Mouse (Mus musculus) CH12.LX (cell line): ENCODE measurements around the gene Zfp511. TPM values are rescaled to one million over a fixed set of nuclear protein-coding genes. Genes with fewer than 3 reads are reported as not detected.

ENCODE experiments used
- DNase-seq: peaks from one replicate; pipeline ENCODE4 v3.0.0-alpha.2; 2013; ENCODE audit errors: extremely low read depth
- H3K27ac ChIP-seq: 2 replicates; pipeline ENCODE4 v1.5.1; 2012; ENCODE audit warnings: low read depth, mild to moderate bottlenecking, control low read depth, moderate library complexity; ENCODE audit not compliant: insufficient read depth
- H3K27me3 ChIP-seq: replicated peaks from 2 replicates; pipeline ENCODE3; 2012; ENCODE audit warnings: inconsistent platforms
- H3K36me3 ChIP-seq, 2 experiments: replicated peaks in 1 of 2; 2 replicates each; pipeline versions ENCODE3 to v1.6.1; 2012; ENCODE audit warnings: inconsistent platforms in 1 of 2, low read length in 1 of 2, mild to moderate bottlenecking in 1 of 2, mixed read lengths in 1 of 2, moderate library complexity in 1 of 2; ENCODE audit not compliant: control insufficient read depth in 1 of 2, insufficient read depth in 1 of 2
- H3K4me1 ChIP-seq, 2 experiments: 2 replicates each; pipeline ENCODE4 v1.6.1; 2012; ENCODE audit warnings: inconsistent platforms in 1 of 2, moderate library complexity in 1 of 2; ENCODE audit not compliant: insufficient read depth in 2 of 2, control insufficient read depth in 1 of 2
- H3K4me2 ChIP-seq: 2 replicates; pipeline ENCODE4 v1.6.1; 2012; ENCODE audit warnings: low read depth, mild to moderate bottlenecking, control low read depth; ENCODE audit not compliant: poor library complexity, insufficient read depth, severe bottlenecking
- H3K4me3 ChIP-seq, 3 experiments: fragments of 150-350 bp in 1 of 3; sonication (generic) in 1 of 3; replicated peaks in 1 of 3; 2 replicates each; pipeline versions ENCODE3 to v1.5.1; 2011 to 2012; ENCODE audit warnings: low read depth in 2 of 3, low read length in 2 of 3, mild to moderate bottlenecking in 2 of 3, moderate library complexity in 2 of 3, control low read depth in 1 of 3, improper control_type of control experiment in 1 of 3, inconsistent platforms in 1 of 3, mixed read lengths in 1 of 3; ENCODE audit not compliant: poor library complexity in 1 of 3
- H3K79me2 ChIP-seq: replicated peaks from 2 replicates; pipeline ENCODE4 v1.6.1; 2012; ENCODE audit warnings: mild to moderate bottlenecking, moderate library complexity; ENCODE audit not compliant: control insufficient read depth, poor library complexity, insufficient read depth, severe bottlenecking; ENCODE audit errors: extremely low read depth
- H3K9ac ChIP-seq: 2 replicates; pipeline ENCODE4 v1.6.1; 2012; ENCODE audit warnings: low read depth, mild to moderate bottlenecking, control low read depth, moderate library complexity; ENCODE audit not compliant: insufficient read depth
- H3K9me3 ChIP-seq: replicated peaks from 2 replicates; pipeline ENCODE3; 2012; ENCODE audit warnings: low read length, inconsistent platforms, mixed read lengths
- CHD1 ChIP-seq: IDR thresholded peaks from 2 replicates; pipeline ENCODE4 v1.6.1; 2012; ENCODE audit warnings: low read depth, low read length, improper control_type of control experiment, inconsistent platforms
- CHD2 ChIP-seq: IDR thresholded peaks from 2 replicates; pipeline ENCODE4 v1.6.1; 2011; ENCODE audit warnings: low read length, improper control_type of control experiment
- CTCF ChIP-seq, 2 experiments: IDR thresholded peaks in 1 of 2; conservative IDR thresholded peaks in 1 of 2; 2 replicates each; pipeline ENCODE4 v1.5.1; 2011 to 2012; ENCODE audit warnings: low read depth in 2 of 2, low read length in 2 of 2, improper control_type of control experiment in 1 of 2, inconsistent platforms in 1 of 2, mild to moderate bottlenecking in 1 of 2, moderate library complexity in 1 of 2
- E2F4 ChIP-seq: IDR thresholded peaks from 2 replicates; pipeline ENCODE4 v1.6.1; 2011; ENCODE audit warnings: low read depth, low read length, improper control_type of control experiment; ENCODE audit not compliant: insufficient replicate concordance
- ELF1 ChIP-seq: IDR thresholded peaks from 2 replicates; pipeline ENCODE4 v1.6.1; 2014; ENCODE audit warnings: low read depth, mild to moderate bottlenecking, inconsistent platforms, low read length, improper control_type of control experiment
- HCFC1 ChIP-seq: IDR thresholded peaks from 2 replicates; pipeline ENCODE4 v1.6.1; 2012; ENCODE audit warnings: low read depth, mild to moderate bottlenecking, inconsistent platforms, low read length, improper control_type of control experiment
- IRF4 ChIP-seq: IDR thresholded peaks from 2 replicates; pipeline ENCODE4 v1.6.1; 2014; ENCODE audit warnings: low read depth, mild to moderate bottlenecking, inconsistent platforms, low read length, improper control_type of control experiment
- JUND ChIP-seq: conservative IDR thresholded peaks from 2 replicates; pipeline ENCODE4 v1.6.1; 2011; ENCODE audit warnings: low read depth, low read length, improper control_type of control experiment
- MAFK ChIP-seq: IDR thresholded peaks from 2 replicates; pipeline ENCODE4 v1.6.1; 2011; ENCODE audit warnings: low read length, improper control_type of control experiment; ENCODE audit not compliant: insufficient replicate concordance
- MAX ChIP-seq: IDR thresholded peaks from 2 replicates; pipeline ENCODE4 v1.6.1; 2011; ENCODE audit warnings: low read length, improper control_type of control experiment
- MAZ ChIP-seq: IDR thresholded peaks from 2 replicates; pipeline ENCODE4 v1.6.1; 2012; ENCODE audit warnings: low read depth, mild to moderate bottlenecking, inconsistent platforms, low read length, improper control_type of control experiment, moderate library complexity
- MXI1 ChIP-seq: IDR thresholded peaks from 2 replicates; pipeline ENCODE4 v1.6.1; 2011; ENCODE audit warnings: mild to moderate bottlenecking, low read depth, low read length, improper control_type of control experiment
- MYC ChIP-seq: IDR thresholded peaks from 2 replicates; pipeline ENCODE4 v1.6.1; 2011; ENCODE audit warnings: low read depth, mild to moderate bottlenecking, improper control_type of control experiment, low read length
- NELFE ChIP-seq: IDR thresholded peaks from 2 replicates; pipeline ENCODE4 v1.6.1; 2011; ENCODE audit warnings: low read depth, low read length, improper control_type of control experiment
- POLR2A ChIP-seq: IDR thresholded peaks from 2 replicates; pipeline ENCODE4 v1.6.1; 2011; ENCODE audit warnings: low read depth, mild to moderate bottlenecking, improper control_type of control experiment, low read length
- POLR2AphosphoS2 ChIP-seq: IDR thresholded peaks from 2 replicates; pipeline ENCODE4 v1.6.1; 2011; ENCODE audit warnings: low read depth, low read length, improper control_type of control experiment
- RAD21 ChIP-seq: IDR thresholded peaks from 2 replicates; pipeline ENCODE4 v1.6.1; 2011; ENCODE audit warnings: low read depth, mild to moderate bottlenecking, low read length, improper control_type of control experiment, moderate library complexity
- SIN3A ChIP-seq: IDR thresholded peaks from 2 replicates; pipeline ENCODE4 v1.6.1; 2012; ENCODE audit warnings: low read length, improper control_type of control experiment, inconsistent platforms
- SMC3 ChIP-seq: IDR thresholded peaks from 2 replicates; pipeline ENCODE4 v1.6.1; 2011; ENCODE audit warnings: low read depth, low read length, improper control_type of control experiment
- TBP ChIP-seq: conservative IDR thresholded peaks from 2 replicates; pipeline ENCODE4 v1.6.1; 2011; ENCODE audit warnings: low read depth, low read length, improper control_type of control experiment
- TCF12 ChIP-seq: IDR thresholded peaks from 2 replicates; pipeline ENCODE4 v1.6.1; 2014; ENCODE audit warnings: low read depth, mild to moderate bottlenecking, inconsistent platforms, low read length, improper control_type of control experiment
- UBTF ChIP-seq: IDR thresholded peaks from 2 replicates; pipeline ENCODE4 v1.6.1; 2012; ENCODE audit warnings: low read depth, mild to moderate bottlenecking, inconsistent platforms, low read length, improper control_type of control experiment, moderate library complexity
- USF1 ChIP-seq: IDR thresholded peaks from 2 replicates; pipeline ENCODE4 v1.6.1; 2014; ENCODE audit warnings: low read depth, mild to moderate bottlenecking, inconsistent platforms, low read length, improper control_type of control experiment
- ZC3H11A ChIP-seq: IDR thresholded peaks from 2 replicates; pipeline ENCODE4 v1.6.1; 2012; ENCODE audit warnings: low read depth, mild to moderate bottlenecking, inconsistent platforms, low read length, improper control_type of control experiment
- ZMIZ1 ChIP-seq: IDR thresholded peaks from 2 replicates; pipeline ENCODE4 v1.6.1; 2012; ENCODE audit warnings: low read depth, mild to moderate bottlenecking, inconsistent platforms, low read length, improper control_type of control experiment
- dilution Hi-C: fragments of 300-500 bp; cut with MboI; formaldehyde crosslinking; loops from 2 replicates; pipeline ENCODE4 v1.14.3; 2020; ENCODE audit warnings: low sequenced_read_pairs; ENCODE audit not compliant: extremely low pct_unique_long_range_greater_than_20kb, extremely low pct_ligation_motif_present
- in situ Hi-C: fragments of 300-500 bp; cut with MboI; formaldehyde crosslinking; loops from 3 replicates; pipeline ENCODE4 v1.14.3; 2019; ENCODE audit warnings: low sequenced_read_pairs, low pct_ligation_motif_present, low pct_unique_long_range_greater_than_20kb, mixed read lengths
- polyA plus RNA-seq: library from polyadenylated mRNA; unstranded; fragments of >175 nt; gene quantifications from 2 replicates; pipeline ENCODE4 v1.2.1, GENCODE M21; 2012; ENCODE audit warnings: low read depth; ENCODE audit not compliant: insufficient read length
- total RNA-seq, 2 experiments: library from RNA; depleted of rRNA; stranded (reverse); fragments of 300-350 nt in 1 of 2; fragments of >200 nt in 1 of 2; gene quantifications; 2 replicates each; pipeline ENCODE4 v1.2.3; 2012 to 2014

The Zfp511 gene
- total and polyA plus RNA-seq, 3 experiments, result 41.4 to 52.2 (median 44.6) TPM

- Histone ChIP-seq H3K4me1 (peaks cover 25 to 63% of the 10 kb centered on the region in 2 experiments), H3K27ac (peak within 1 kb of the TSS; percentile 71), H3K36me3 (peaks cover 44 to 60% of the 10 kb centered on the region in 2 experiments), H3K9me3 (no peaks in the 10 kb centered on the region), H3K9ac (peak within 1 kb of the TSS; percentile 72), H3K79me2 (peaks cover 26% of the 10 kb centered on the region), H3K4me2 (peak within 1 kb of the TSS; percentile 69), H3K4me3 (peak within 1 kb of the TSS; percentile 68 to 79 (median 68)), H3K27me3 (no peaks in the 10 kb centered on the region)
- peak; percentile 92 for DNase-seq
- in situ Hi-C loops, result loop anchor here (5.0 to 10.0 kb wide), 2 partner anchors 80 to 142 kb away; partner anchors contain the start of gene Mtg1
- TF ChIP-seq IRF4 (0 out of 2 replicates have a peak, but pooled peaks have one; percentile 12), UBTF (no peak), SMC3 (no peak), POLR2A (peak; percentile 88), MAZ (0 out of 2 replicates have a peak, but pooled peaks have one; percentile 53), NELFE (peak; percentile 72), TCF12 (peak; percentile 80), ZMIZ1 (no peak), SIN3A (peak; percentile 53; the same call in 1 of the 2 replicates), E2F4 (no peak), TBP (peak; percentile 92), MXI1 (0 out of 2 replicates have a peak, but pooled peaks have one; percentile 14), USF1 (no peak), POLR2AphosphoS2 (peak; percentile 85; the same call in 1 of the 2 replicates), MAX (no peak)
- dilution Hi-C loops, result no loop called here
Measured at GRCm38 (mm10) chr7:139992406-139992805, 43.8 kb upstream of the Zfp511 start, which contains the start of gene Adam8. Gene Adam8 (minus strand): TSS chr7:139992562.

- Histone ChIP-seq H3K9ac (peak overlapping the region; percentile 20; the same call in 1 of the 2 replicates), H3K9me3 (no peaks in the 10 kb centered on the region), H3K36me3 (peaks cover 43 to 60% of the 10 kb centered on the region in 2 experiments), H3K27me3 (no peaks in the 10 kb centered on the region), H3K4me3 (no peak overlapping the region), H3K27ac (peak overlapping the region; percentile 71), H3K4me1 (peaks cover 25 to 59% of the 10 kb centered on the region in 2 experiments), H3K4me2 (no peak overlapping the region), H3K79me2 (peaks cover 26% of the 10 kb centered on the region)
- no peak for TF ChIP-seq ELF1
- no peak for TF ChIP-seq ZMIZ1
- TF ChIP-seq MAFK, result no peak
- TF ChIP-seq NELFE, result no peak
- TF ChIP-seq CHD1, result no peak
- no peak for TF ChIP-seq MYC
- TF ChIP-seq MXI1, result no peak
- no peak for TF ChIP-seq ZC3H11A
- no peak for TF ChIP-seq TBP
- TF ChIP-seq CTCF (conservative IDR thresholded peaks at IDR 0.05 in 1 of 2, IDR thresholded peaks at IDR 0.05 in 1 of 2; ENCODE audit: low read depth in 2 of 2, low read length in 2 of 2), result no peak
- TF ChIP-seq UBTF, result no peak
- TF ChIP-seq MAZ, result no peak
- no peak for TF ChIP-seq HCFC1
- TF ChIP-seq JUND, result no peak
- no peak for TF ChIP-seq SMC3
- TF ChIP-seq USF1, result no peak
- TF ChIP-seq POLR2A, result no peak
- no peak for TF ChIP-seq CHD2
- no peak for TF ChIP-seq E2F4
- no peak for TF ChIP-seq RAD21
- in situ Hi-C loops, result loop anchor here (5.0 to 10.0 kb wide), 2 partner anchors 81 to 141 kb away; partner anchors contain the start of gene Mtg1
- DNase-seq, result no peak
- dilution Hi-C loops, result no loop called here
Measured at GRCm38 (mm10) chr7:139993532-139993931, 42.7 kb upstream of the Zfp511 start.
